Mouse (Mus musculus): ENCODE measurements around the gene Gnb1.
"Not testable (repeated sequence)": the region's sequence is repeated elsewhere in the genome, so short reads cannot be mapped to it uniquely, and the experiment has no call there.

Gnb1 gene

DNA sequence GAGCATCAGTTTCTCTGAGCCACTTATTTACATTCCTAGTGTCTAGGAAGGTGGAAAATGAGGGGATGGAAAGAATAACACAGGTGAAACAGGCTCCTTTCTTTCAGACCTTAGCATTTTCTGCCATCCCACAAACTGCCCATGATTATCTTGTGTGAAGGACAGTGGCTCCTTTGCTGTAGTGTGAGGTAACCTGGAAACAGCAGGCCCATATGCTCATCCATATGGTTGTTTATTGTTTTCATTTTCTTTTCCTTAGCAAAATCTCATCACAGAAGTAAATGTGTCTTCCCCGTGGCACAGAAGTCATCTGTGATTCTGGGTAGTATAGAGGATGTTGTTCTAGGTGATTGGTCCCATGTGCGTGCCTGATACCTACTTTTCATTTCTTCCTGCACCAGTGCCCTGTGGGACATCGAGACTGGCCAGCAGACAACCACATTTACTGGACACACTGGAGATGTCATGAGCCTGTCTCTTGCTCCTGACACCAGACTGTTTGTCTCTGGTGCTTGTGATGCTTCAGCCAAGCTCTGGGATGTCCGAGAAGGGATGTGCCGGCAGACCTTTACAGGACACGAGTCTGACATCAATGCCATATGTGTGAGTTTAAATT lies 61.9 kb downstream of the Gnb1 start:
- no peak for DNase-seq (ENCODE audit: low spot score)

DNA sequence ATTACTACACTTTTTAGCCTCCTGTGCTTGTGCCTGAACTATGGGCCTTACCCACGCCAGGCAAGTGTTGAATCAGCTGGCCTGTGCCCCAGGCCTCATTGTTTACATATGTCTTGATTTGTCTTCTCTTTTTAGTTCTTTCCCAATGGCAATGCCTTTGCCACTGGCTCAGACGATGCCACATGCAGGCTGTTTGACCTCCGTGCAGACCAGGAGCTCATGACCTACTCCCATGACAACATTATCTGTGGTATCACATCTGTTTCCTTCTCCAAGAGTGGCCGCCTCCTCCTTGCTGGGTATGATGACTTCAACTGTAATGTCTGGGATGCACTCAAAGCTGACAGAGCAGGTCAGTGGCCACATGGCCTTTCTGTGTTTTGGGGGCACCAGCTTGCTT lies 63.7 kb downstream of the Gnb1 start:
- peak; percentile 55 for DNase-seq (ENCODE audit: low spot score)

DNA sequence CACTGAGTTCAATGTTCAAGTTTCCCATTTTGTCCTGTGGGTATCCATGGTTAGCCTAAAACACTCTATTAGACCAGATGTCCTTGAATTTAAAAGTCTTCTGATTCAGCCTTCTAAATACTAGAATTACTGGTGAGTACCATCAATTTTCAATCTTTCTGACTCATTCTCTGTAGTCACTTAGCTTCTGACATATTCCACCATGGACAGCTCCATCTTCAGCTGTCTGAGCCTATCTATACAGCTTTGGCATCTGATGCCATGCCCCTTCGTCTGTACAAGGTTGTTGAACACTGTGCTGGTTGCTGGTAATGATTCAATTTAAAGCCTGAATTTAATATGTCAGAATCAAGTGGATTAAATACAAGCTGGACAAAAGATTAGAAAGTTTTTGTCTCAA lies 64.3 kb downstream of the Gnb1 start:
- DNase-seq (ENCODE audit: low spot score): no peak

DNA sequence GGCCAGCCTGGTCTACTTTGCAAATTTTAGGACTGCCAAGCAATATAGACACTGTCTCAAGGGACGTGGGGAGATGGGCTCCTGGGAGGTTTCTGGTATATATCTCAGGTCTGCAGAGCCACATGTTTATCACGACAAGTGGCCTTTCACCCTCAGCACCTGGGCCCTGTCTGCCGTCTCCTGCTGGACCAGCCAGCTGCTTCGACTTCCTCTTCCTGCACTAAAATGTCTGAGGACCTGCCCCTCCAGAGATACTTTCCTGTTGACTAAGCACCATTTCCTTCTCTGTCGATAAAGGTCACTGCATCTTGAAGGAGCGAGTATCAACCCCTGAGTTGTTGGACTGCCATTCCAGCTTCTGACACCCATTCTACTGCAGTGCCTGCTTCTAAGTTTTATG lies 68.3 kb downstream of the Gnb1 start:
- DNase-seq (ENCODE audit: low spot score): no peak

DNA sequence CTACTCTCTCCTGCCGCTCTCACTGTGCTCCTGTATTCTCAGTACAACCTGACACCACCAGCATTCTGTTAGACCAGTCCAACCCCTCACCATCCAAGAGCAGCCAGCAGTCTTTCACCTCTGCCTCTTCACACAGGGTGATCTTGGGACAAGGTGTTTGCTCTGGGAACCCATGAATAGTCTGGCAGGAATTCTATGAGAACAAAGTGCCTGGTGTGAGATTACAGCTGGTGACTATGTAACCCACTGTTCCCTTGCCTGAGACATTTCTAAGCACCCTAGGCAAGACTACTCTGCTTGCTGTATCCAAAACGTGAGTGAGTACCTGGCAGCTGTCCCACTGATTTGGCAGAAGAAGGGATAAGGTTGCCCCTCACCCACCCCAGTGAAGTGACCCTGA lies 69.8 kb downstream of the Gnb1 start:
- no peak for DNase-seq (ENCODE audit: low spot score)

DNA sequence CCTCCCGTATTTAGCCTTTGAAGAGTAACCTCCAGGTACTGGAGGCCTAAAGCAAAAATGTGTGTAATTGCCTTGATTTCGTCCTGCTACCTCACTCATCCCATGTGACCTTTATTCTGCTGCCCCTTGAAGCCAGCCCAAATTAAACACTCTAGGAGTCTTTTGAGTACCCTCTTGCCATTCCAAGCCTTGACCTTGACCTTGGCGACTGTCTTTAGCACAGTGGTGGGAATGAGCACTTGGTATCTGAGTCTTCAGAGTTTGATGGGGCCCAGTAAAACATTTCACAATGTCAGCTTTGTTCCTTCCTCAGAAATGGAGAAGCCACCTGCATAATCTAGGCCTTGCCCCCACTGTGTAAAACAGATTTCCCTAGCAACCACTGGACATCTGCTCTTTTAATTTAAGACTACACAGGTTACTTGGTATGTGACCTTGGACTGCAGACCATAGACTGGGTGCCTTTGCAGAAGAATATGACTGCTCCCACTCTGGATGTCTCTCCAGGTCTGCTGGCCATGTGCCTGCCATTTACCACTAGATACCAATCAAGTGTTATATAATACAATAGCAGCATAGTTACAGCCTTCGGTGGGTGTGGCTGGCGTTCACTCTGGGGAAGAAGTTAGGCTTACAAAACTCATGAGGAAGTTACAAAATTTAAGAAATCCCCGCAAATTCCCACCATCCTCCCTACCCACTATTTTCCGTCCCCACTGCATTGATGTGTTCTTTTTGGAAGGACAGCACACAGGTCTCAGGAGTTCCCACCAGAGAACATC lies 70.7 kb downstream of the Gnb1 start, which contains the start of gene Nadk:
TSS of gene Nadk (plus strand) at position 718 of the 782 bp plus-strand sequence.
- peak; percentile 69 for DNase-seq (ENCODE audit: low spot score)

DNA sequence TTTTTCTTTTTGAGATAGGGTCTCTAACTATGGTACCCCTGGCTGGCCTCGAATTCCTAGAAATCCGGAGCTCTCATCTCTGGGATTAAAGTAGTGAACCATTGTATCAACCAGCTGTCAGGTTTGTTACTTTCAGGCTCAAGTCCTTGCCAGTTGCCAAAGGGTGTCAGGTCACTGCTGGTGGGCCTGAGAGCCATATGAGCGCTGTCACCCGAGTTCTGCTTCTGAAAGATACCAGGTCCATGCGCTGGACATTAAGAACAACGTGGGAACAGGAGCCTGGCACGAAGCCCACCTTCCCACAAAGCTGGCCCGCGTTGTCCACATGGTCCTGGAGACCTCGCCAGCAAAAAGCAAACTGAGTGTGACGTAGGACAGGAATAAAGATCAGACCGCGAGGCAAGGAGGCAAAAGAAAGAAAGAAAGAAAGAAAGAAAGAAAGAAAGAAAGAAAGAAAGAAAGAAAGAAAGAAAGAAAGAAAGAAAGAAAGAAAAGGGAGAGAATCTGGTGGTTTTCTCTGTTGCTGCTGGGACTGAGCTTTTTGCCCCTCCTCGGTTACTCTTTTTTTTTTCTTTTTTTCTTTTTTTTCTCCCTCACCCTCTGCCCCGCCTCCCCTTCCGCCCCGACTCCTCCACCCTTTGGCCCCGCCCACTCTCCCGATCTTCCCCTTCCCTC lies 71.7 kb downstream of the Gnb1 start:
- DNase-seq (ENCODE audit: low spot score): peak; percentile 73

DNA sequence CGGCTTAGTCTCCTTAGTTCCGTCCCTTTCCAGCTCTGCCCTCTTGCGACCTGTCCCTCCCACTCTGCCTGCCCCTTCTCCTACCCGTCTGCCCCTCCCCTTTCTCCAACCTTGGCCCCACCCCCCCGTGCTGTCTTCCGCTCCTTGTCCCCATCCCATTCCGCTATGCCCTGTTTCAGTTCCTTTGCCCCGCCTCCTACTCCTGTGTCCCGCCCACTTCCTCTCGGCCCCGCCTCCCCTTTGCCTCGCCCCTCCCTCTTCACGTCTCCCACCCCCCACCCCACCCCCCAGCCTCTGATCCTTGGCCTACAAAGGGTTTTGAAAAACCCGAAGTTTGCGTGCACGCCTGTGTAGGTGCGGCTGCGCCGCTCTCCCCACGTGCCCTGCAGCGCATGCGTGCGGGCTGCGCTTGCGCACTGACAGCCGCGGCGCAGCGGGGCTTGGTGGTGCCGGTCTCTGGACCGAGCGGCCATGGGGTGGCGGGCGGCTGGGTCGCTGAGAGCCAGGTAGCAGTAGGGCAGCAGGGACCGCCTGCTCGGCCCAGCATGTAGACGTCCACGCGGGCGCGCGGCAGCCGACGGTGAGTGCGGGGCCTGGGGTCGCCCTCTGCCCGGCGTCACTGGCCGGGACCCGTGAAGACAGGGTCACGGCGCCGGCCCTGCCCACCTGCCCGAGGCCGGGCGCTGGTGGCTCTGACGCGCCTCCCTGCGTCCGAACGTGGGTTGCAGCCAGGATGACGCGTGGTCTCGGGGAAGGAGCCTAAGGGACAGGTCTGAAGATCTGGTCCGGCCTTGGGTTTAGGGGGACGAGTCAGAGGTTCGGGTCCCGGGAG lies 72.5 kb downstream of the Gnb1 start:
- peak; percentile 99 for DNase-seq (ENCODE audit: low spot score)

DNA sequence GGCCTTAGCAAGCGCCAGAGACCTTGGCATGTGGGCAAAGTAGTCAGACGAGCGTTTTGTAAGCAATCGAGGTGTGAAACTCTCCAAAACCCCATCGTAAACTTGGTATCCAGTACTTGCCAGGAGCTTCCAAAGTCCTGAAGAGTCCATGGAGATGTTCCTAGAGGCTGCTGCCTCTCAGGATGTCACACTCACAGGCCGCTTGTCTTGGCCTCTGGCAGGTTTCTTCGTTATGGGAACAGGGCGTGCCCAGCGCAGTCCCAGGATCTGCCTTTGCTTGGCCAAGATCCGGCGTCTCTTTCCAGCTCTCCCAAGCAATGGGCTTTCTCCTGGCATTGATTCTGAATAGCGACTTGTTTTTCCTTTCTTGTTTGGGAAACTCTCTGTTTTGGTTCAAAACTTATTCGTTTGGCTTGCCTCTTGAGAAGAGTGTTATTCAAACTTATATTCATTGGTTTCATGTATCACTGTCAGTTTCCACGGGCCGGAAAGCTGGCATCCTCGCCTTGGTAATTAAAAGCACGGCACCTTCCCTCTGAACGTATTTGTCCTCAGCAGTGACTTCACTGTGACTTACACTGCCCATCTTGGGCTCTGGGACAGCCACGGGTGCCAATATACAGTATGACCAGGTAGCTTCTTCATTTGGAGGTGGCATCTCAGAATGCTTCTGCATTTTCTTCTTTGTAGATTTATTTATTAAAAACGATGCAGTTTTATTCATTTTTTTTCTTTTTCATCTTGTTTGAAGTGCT lies 73.3 kb downstream of the Gnb1 start:
- DNase-seq (ENCODE audit: low spot score): peak; percentile 86

DNA sequence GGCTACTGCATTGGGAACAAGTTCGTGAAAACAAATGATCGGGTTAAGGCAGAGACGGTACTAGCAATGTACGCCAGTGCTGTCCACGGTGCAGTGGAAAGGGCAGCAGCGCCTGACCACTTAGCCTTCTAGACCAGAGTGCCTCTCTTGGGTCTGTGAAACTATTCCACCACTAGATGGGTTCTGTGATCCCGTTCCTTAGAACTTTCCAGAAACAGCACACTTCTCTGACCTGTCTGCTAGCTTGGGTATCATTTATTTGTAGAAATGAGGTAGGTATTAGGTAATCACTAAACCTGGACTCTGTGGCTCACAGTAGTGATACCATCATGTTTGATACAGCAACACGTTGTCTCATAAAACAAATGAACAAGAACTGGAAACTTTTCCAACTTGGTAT lies 75.4 kb downstream of the Gnb1 start:
- DNase-seq (ENCODE audit: low spot score): no peak

DNA sequence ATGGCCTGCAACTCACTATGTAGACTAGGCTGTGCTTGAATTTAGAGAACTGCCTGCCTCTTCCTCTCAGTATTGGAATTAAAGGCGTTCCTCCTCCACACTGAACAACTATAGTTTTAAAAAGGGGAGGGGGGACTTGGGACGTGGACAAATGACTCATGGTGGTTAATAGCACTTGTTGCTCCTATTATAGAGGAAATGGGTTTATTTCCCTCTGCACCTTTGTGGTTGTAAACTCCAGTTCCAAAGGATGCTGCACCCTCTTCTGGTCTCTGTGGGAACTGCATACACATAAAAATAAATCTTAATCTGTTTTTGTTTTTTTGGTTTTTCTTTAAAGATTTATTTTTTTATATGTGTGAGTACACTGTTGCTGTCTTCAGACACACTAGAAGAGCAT lies 77.0 kb downstream of the Gnb1 start:
- no peak for DNase-seq (ENCODE audit: low spot score)

DNA sequence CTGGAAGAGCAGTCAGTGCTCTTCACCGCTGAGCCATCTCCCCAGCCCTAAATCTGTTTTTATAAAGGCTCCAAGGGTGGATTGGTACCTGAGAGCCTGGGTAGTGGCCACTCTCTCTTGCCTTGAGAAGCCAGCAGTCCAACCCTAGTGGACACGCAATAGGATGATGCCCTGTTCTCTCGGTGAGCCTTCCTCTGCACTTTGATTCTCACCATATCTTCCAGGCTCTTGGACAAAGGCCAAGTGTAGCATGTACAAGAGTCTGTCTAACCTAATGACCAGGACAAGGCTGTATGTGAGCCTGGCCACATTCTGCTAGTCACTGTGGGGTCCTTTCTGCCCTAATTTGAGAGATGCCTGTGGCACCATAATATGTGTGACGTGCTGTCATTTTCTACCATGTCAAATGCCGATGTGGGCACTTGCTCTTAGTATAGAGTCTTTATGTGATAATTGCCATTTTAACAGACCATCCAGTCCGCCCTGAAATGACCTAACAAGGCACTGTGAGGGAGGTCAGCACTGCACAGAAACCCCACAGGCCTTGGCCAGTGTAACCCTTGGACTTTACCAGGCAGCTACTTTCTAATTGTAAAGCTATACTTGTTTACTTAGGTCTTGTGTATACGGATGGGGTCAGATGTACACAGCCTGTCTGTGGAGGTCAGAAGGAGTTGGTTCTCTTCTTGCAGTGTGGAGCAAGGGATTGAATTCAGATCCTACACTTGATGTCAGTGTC lies 77.6 kb downstream of the Gnb1 start:
- no peak for DNase-seq (ENCODE audit: low spot score)

DNA sequence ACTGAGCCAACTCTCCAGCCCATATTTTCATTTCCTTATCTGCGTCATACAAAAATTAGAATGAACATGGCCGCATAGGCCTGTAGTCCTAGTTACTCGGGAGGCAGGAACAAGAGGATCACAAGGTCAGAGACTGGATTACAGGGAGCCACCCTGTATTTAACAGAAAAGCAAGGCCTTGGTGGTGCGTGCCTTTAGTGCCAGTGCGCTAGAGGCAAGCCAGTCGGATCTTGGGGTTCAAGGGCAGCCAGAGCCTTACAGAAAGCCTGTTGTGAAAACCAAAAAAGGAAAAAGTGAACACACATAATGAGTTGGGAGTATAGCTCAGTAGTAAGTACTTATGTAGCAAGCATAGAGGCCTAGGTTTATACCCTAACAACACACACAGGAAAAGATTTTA lies 78.7 kb downstream of the Gnb1 start:
- no peak for DNase-seq (ENCODE audit: low spot score)

DNA sequence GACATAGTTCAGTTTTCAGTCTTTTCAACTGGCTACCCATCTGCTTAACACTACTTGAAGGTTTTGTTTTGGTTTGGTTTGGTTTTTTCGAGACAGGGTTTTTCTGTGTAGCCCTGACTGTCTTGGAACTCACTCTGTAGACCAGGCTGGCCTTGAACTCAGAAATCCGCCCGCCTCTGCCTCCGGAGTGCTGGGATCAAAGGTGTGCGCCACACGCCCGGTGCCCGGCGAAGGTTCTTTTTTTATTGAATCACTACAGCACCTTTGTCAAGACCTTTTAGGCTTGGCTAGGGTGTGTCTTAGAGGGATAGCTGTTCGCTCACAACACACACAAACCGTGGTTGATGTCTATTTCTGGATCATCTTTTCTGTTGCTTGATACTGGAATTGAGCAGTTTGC lies 79.2 kb downstream of the Gnb1 start:
- not testable (repeated sequence) for DNase-seq (ENCODE audit: low spot score)

DNA sequence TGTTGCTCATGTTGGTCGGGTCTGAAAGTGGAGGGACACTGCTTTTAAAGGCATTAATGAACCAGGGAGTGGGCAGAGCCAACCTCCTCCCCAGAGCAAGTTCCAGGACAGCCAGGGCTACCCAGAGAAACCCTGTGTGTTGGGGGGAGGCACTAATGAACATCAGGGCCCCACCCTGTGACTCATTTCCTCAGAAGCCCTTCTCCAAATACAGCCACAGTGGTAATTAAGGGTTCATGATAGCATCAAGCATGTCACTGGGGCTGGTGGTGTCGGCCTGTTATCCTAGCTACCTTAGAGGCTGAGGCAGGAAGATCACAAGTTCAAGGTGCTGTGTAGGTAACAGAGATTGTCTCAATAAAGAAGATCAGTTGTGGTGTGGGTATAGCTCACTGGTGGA lies 80.3 kb downstream of the Gnb1 start:
- DNase-seq (ENCODE audit: low spot score): no peak

DNA sequence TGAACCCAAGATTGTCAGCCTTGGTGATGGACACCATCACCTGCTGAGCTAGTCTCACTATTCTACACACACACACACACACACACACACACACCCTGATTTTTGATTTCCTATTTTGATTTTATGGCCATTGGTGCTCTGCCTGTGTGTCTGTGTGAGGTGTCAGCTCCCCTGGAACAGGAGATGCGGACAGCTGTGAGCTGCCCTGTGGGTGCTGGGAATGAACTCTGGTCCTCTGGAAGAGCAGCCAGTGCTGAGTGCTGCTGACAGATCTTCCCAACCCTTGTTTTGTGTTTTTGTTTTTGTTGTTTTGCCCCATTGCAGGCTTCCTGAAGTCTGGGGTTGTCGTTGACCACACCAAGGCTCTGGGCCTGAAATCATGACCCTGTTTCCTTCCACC lies 82.0 kb downstream of the Gnb1 start:
- DNase-seq (ENCODE audit: low spot score): no peak

DNA sequence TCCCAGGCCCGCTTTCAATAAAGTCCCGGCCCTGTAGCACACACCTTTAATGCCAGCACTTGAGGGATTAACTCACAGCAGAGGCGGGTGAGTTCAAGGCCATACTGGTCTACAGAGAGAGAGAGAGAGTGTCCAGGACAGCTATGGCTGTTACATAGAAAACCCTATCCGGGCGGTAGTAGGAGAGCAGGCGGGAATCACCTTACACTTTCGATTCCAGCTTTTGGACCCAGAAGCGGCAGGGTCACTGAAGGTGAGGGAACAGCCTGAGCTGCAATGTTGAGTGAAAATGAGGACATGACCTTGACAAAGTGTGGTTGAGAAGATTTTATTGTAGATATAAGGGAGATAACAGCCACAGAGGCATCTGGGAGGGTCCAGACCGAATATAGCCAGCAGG lies 82.7 kb downstream of the Gnb1 start:
- DNase-seq (ENCODE audit: low spot score): no peak

DNA sequence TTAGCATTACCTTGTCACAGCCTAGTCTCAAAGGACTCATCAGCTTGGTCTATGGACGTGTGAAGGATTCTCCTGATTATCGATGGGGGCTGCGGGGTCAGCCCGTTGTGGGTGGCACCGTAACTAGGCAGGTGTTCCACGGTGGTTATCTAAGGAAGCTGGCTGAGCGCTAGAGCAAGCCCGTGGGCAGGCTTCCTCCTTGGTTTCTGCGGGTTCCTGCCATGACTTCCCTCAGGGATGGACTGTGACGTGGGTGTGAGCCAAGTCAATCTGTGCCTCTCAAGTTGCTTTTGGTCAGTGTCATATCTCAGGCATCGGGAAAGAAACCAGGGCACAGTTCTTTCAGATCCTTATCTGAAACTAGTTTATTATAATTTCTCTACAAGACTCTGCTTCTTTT lies 83.8 kb downstream of the Gnb1 start:
- DNase-seq (ENCODE audit: low spot score): no peak

DNA sequence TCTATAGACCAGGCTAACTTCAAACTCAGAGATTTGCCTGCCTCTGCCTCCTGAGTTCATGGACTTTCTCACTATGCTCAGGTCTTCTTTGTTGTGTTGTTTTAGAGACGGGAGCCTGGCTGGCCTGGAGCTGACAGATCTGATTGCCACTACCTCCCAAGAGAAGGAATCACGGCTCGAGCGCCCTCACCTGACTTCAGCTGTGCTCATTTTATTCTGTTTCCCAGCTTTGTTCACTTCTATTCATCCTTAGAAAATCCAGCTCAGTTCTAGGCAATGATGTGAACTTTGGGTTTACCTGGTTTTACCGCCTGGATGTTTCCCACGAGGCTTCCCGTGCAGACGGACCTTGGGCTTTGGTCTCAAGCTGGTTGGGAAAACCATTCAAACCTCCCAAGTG lies 84.4 kb downstream of the Gnb1 start:
- DNase-seq (ENCODE audit: low spot score): no peak

DNA sequence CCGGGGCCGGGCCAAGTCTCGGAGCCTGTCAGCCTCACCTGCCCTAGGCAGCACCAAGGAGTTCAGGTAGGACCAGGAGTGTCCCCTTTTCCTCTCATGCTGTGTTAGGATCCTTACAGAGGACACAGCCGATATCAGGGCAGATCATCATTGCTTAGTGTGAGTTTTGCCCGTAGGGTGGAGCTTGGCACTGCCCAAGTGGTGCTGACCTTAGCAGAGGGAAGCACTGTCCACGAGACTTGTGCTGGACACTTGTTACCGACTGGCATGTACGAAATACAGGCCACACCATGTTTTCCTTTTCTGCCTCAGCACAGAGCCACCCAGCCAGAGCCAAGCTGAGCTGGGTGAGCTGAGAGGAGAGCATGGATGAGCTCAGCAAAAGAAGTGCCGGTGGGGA lies 86.0 kb downstream of the Gnb1 start:
- no peak for DNase-seq (ENCODE audit: low spot score)

DNA sequence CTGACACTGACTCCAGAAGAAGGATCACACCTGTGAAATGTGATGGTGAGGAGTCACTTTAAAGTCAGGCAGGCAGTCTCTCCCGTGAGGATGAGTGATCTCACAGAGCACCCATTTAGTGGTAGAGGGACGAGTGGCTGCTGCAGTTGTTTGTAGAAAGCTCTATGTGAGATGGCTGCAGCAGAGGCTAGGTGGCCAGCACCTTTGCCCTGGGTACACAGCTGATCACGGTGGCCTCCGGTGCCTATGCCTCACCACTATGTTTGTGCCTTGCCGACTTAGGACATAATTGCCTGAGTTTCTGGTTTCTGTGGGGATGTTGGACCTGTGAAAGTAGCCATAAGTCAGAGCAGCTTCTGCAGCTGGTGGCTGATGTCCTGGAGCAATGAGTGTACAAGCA lies 86.6 kb downstream of the Gnb1 start:
- DNase-seq (ENCODE audit: low spot score): no peak
